Mouse (Mus musculus) layer of hippocampus, adult 2 months (tissue): ENCODE measurements around the gene Whrn. TPM values are rescaled to one million over a fixed set of nuclear protein-coding genes. Genes with fewer than 3 reads are reported as not detected.

Experiments
- DNase-seq, 2 experiments: peaks; one replicate each; pipeline ENCODE4 v3.0.0; 2022; ENCODE audit warnings: low spot score in 2 of 2
- H3K27ac ChIP-seq: fragments of 200-600 bp; 2 replicates; pipeline ENCODE4 v1.8.1; 2022
- H3K4me3 ChIP-seq: fragments of 200-600 bp; 2 replicates; pipeline ENCODE4 v1.8.1; 2022; ENCODE audit warnings: mild to moderate bottlenecking
- CTCF ChIP-seq: fragments of 200-600 bp; conservative IDR thresholded peaks from 2 replicates; pipeline ENCODE4 v1.8.1; 2022; ENCODE audit warnings: antibody characterized with exemption, mild to moderate bottlenecking, moderate library complexity
- total RNA-seq, 2 experiments: library from RNA; stranded (reverse); gene quantifications; 2 replicates each; pipeline ENCODE4 v1.2.3; 2021

Gene Whrn
- total RNA-seq, 2 experiments from 2014 or later, result 17.9 to 20.7 TPM

- Histone ChIP-seq H3K4me3 (no peak overlapping the region), H3K27ac (no peak overlapping the region)
- no peak for DNase-seq
- TF ChIP-seq CTCF, result no peak
Measured at GRCm38 (mm10) chr4:63456547-63456946, 39.2 kb downstream of the Whrn start.

- no peak for TF ChIP-seq CTCF
- no peak overlapping the region for H3K4me3 ChIP-seq
Measured at GRCm38 (mm10) chr4:63453939-63454513, 41.8 kb downstream of the Whrn start.

GRCm38 (mm10) chr4:63452555-63452954 lies 43.2 kb downstream of the Whrn start:
- no peak for DNase-seq
- no peak for TF ChIP-seq CTCF
- H3K27ac ChIP-seq, result no peak overlapping the region
- H3K4me3 ChIP-seq, result no peak overlapping the region

More at GRCm38 (mm10) chr4:63453939-63454513, 41.8 kb downstream of the Whrn start:
- no peak for DNase-seq
- no peak overlapping the region for H3K27ac ChIP-seq

GRCm38 (mm10) chr4:63450551-63450950 lies 45.2 kb downstream of the Whrn start:
- Histone ChIP-seq H3K4me3 (no peak overlapping the region), H3K27ac (no peak overlapping the region)
- no peak for DNase-seq
- no peak for TF ChIP-seq CTCF

- TF ChIP-seq CTCF, result no peak
- H3K27ac ChIP-seq, result no peak overlapping the region
- H3K4me3 ChIP-seq, result no peak overlapping the region
- no peak for DNase-seq
Measured at GRCm38 (mm10) chr4:63444362-63445066, 51.3 kb downstream of the Whrn start.

- no peak for TF ChIP-seq CTCF
- no peak for DNase-seq
- Histone ChIP-seq H3K4me3 (no peak overlapping the region), H3K27ac (no peak overlapping the region)
Measured at GRCm38 (mm10) chr4:63443101-63443500, 52.7 kb downstream of the Whrn start.

GRCm38 (mm10) chr4:63441616-63442015 lies 54.2 kb downstream of the Whrn start:
- no peak overlapping the region for H3K27ac ChIP-seq
- H3K4me3 ChIP-seq, result no peak overlapping the region
- TF ChIP-seq CTCF, result no peak
- DNase-seq, result no peak

- no peak for TF ChIP-seq CTCF
- no peak for DNase-seq
- Histone ChIP-seq H3K27ac (no peak overlapping the region), H3K4me3 (no peak overlapping the region)
Measured at GRCm38 (mm10) chr4:63440262-63440661, 55.5 kb downstream of the Whrn start.

- Histone ChIP-seq H3K4me3 (no peak overlapping the region), H3K27ac (no peak overlapping the region)
- no peak for DNase-seq
- TF ChIP-seq CTCF, result no peak
Measured at GRCm38 (mm10) chr4:63437968-63438367, 57.8 kb downstream of the Whrn start.

- TF ChIP-seq CTCF, result no peak
- Histone ChIP-seq H3K27ac (no peak overlapping the region), H3K4me3 (no peak overlapping the region)
- no peak for DNase-seq
Measured at GRCm38 (mm10) chr4:63437119-63437815, 58.5 kb downstream of the Whrn start.

GRCm38 (mm10) chr4:63435402-63435801 lies 60.4 kb downstream of the Whrn start:
- no peak for TF ChIP-seq CTCF
- no peak for DNase-seq
- Histone ChIP-seq H3K4me3 (no peak overlapping the region), H3K27ac (no peak overlapping the region)

GRCm38 (mm10) chr4:63431098-63431497 lies 64.7 kb downstream of the Whrn start:
- no peak overlapping the region for H3K27ac ChIP-seq

GRCm38 (mm10) chr4:63430357-63430756 lies 65.4 kb downstream of the Whrn start:
- TF ChIP-seq CTCF, result no peak
- H3K27ac ChIP-seq, result no peak overlapping the region
- DNase-seq, result no peak
- no peak overlapping the region for H3K4me3 ChIP-seq

More at GRCm38 (mm10) chr4:63431098-63431497, 64.7 kb downstream of the Whrn start:
- DNase-seq, result no peak
- no peak for TF ChIP-seq CTCF
- no peak overlapping the region for H3K4me3 ChIP-seq
